Mouse (Mus musculus) natural killer cell, adult 2 months (primary cell): ENCODE data around the gene Fam129a.
"Not testable (repeated sequence)": the region's sequence is repeated elsewhere in the genome, so short reads cannot be mapped to it uniquely, and the experiment has no call there.

ENCODE experiments used
- DNase-seq, 2 experiments: peaks; one replicate each; pipeline ENCODE4 v3.0.0; 2022; ENCODE audit warnings: low spot score in 2 of 2

Gene Fam129a

GRCm38 (mm10) chr1:151664384-151664783 is 93.4 kb downstream of the Fam129a start:
- DNase-seq: no peak

GRCm38 (mm10) chr1:151664837-151665431 is 93.9 kb downstream of the Fam129a start:
- DNase-seq: no peak

- no peak for DNase-seq
These were observed 96.5 kb downstream of the Fam129a start for GRCm38 (mm10) chr1:151667351-151668074.

GRCm38 (mm10) chr1:151670006-151670591 is 99.1 kb downstream of the Fam129a start:
- peak; percentile 28 to 55 for DNase-seq

- no peak for DNase-seq
These were observed 104.7 kb downstream of the Fam129a start for GRCm38 (mm10) chr1:151675684-151676083.

GRCm38 (mm10) chr1:151677185-151677809 is 106.3 kb downstream of the Fam129a start:
- no peak for DNase-seq

GRCm38 (mm10) chr1:151677975-151678374 is 107.0 kb downstream of the Fam129a start:
- DNase-seq: no peak

GRCm38 (mm10) chr1:151679153-151679552 is 108.2 kb downstream of the Fam129a start:
- no peak for DNase-seq

GRCm38 (mm10) chr1:151679883-151680613 is 109.1 kb downstream of the Fam129a start:
- DNase-seq: no peak

GRCm38 (mm10) chr1:151680971-151681370 is 110.0 kb downstream of the Fam129a start:
- no peak for DNase-seq

GRCm38 (mm10) chr1:151682896-151683295 is 111.9 kb downstream of the Fam129a start:
- DNase-seq: peak; percentile 43 to 74

- DNase-seq: no peak
These were observed 113.5 kb downstream of the Fam129a start for GRCm38 (mm10) chr1:151684451-151684892.

GRCm38 (mm10) chr1:151684978-151685377 is 114.0 kb downstream of the Fam129a start:
- DNase-seq: peak; percentile 77 to 88

GRCm38 (mm10) chr1:151685666-151686309 is 114.8 kb downstream of the Fam129a start:
- no peak for DNase-seq

GRCm38 (mm10) chr1:151686696-151687095 is 115.7 kb downstream of the Fam129a start:
- DNase-seq: no peak

GRCm38 (mm10) chr1:151689032-151689431 is 118.0 kb downstream of the Fam129a start:
- peak; percentile 41 to 65 for DNase-seq

GRCm38 (mm10) chr1:151689561-151689960 is 118.6 kb downstream of the Fam129a start:
- peak; percentile 61 to 79 for DNase-seq

GRCm38 (mm10) chr1:151690061-151690460 is 119.1 kb downstream of the Fam129a start:
- no peak for DNase-seq

- DNase-seq: no peak
These were observed 119.7 kb downstream of the Fam129a start for GRCm38 (mm10) chr1:151690583-151691193.

GRCm38 (mm10) chr1:151692867-151693266 is 121.9 kb downstream of the Fam129a start:
- DNase-seq: not testable (repeated sequence)

GRCm38 (mm10) chr1:151696751-151697150 is 125.8 kb downstream of the Fam129a start:
- DNase-seq: no peak
